Mouse (Mus musculus): ENCODE data around the gene Ece2. TPM values are rescaled to one million over a fixed set of nuclear protein-coding genes. Genes with fewer than 3 reads are reported as not detected.
A peak's percentile ranks its signal among the peaks of the same experiment; 100 is the strongest.

The Ece2 gene
- polyA plus RNA-seq, 1 experiment from 2014 or later, result 19.9 TPM

DNA sequence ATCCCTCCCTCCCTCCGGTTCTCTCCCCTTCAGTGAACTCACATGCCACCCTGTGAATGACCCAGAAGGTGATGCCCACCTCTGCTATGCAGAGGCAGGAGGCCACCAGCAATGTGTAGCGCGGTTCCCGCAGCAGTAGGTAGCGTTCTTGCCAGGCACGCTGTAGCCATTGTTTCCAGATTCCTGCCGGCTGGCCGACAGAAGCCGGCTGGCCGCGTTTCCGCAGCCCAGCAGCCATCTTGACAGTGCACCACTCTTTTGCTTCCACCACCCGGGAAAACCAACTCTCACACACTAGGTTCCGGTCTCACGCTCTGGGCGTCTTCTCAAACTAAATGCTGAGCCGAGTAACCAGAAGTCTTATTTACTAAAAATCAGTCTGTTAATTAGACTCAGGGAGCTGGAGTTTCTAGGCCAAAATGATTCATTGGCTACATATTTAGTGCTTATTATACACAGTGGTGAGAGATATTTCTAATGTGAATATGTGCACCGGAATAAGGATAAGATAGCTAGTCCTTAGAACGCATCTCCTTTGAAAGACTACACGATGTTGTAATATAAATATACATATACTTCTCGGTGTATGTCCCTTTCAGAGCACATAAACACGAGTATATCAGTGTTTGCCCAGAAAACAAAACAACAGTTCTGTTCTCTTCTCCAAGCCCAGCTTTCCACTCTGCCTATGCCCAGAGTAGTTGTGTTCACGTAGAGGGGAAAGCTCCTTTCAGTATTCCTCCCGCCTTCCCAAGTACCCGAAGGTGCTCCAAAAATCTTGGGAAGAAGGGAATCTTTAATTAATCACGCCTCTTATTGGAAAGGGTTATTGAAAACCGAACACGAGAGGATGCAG is 18.9 kb upstream of the Ece2 start:
- Histone ChIP-seq H3K4me1 (peaks cover 29% of the 10 kb centered on the region), H3K9me3 (no peaks in the 10 kb centered on the region), H3K4me3 (peak overlapping the region; percentile 71), H3K9ac (peak overlapping the region; percentile 88), H3K4me2 (peak overlapping the region; percentile 91), H3K27ac (peak overlapping the region; percentile 85), H3K27me3 (replicated peaks) (no peaks in the 10 kb centered on the region), H3K36me3 (replicated peaks) (peaks cover 16% of the 10 kb centered on the region)
- under 1% methylated on average over 28 of the region's 28 CpGs for WGBS
- peak; percentile 79 for ATAC-seq (replicated peaks)

DNA sequence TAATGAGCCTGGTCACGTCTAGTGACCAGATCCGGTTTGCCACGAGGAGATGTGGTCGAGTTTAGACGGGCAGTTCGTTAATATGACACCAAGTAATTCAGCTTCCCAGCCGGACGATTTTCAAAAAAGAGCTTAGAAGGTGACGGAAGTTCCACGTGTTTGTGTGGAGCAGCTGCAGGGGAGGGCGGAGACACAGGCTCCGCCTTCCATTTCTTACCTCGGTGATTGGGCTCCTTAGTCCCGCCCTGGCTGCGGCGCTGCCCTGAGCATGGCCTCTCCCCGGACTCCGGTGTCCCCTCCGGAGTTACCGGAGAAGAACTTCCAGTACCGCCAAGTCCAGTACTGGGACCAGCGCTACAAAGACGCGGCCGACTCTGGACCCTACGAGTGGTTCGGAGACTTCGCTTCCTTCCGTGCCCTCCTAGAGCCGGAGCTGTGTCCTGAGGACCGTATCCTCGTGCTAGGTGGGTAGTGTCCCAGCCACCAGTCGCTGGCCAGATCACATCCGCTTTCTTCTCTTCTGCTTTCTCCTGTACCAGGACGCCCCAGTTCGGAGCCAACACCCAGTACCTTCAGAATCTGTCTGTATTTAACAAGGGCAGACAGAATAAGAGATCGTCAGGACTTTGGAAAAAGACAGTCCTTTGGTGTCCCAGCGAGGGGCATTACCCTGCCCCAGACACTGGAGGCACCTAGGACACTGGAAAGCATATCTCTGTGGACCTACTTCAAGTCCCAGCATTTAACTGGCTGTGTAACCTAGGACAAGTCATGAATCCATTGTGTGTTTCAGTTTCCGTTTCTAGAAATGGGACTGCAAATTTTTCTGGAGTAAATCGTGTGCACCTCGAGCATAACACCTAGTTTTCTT is 18.0 kb upstream of the Ece2 start, which contains the start of the genes Eef1akmt4, Gm49333 and Alg3:
Eef1akmt4 (plus strand) TSS at position 237 of the 871 bp plus-strand sequence.
Gm49333 (plus strand) TSS at position 254 of the 871 bp plus-strand sequence.
Alg3 (minus strand) TSS at position 379 of the 871 bp plus-strand sequence.
- no peaks in the 10 kb centered on the region for H3K9me3 ChIP-seq
- H3K27ac ChIP-seq, result peak within 1 kb of the TSS; percentile 85
- no peaks in the 10 kb centered on the region for H3K27me3 ChIP-seq (replicated peaks)
- peaks cover 29% of the 10 kb centered on the region for H3K4me1 ChIP-seq
- peak; percentile 95 for ATAC-seq (replicated peaks)
- WGBS, result 2% methylated on average over 41 of the region's 41 CpGs
- peaks cover 9% of the 10 kb centered on the region; the same call in 1 of the 2 replicates for H3K36me3 ChIP-seq (replicated peaks)
- peak within 1 kb of the TSS; percentile 91 for H3K4me2 ChIP-seq
- H3K9ac ChIP-seq, result peak within 1 kb of the TSS; percentile 88
- peak within 1 kb of the TSS; percentile 71 for H3K4me3 ChIP-seq

DNA sequence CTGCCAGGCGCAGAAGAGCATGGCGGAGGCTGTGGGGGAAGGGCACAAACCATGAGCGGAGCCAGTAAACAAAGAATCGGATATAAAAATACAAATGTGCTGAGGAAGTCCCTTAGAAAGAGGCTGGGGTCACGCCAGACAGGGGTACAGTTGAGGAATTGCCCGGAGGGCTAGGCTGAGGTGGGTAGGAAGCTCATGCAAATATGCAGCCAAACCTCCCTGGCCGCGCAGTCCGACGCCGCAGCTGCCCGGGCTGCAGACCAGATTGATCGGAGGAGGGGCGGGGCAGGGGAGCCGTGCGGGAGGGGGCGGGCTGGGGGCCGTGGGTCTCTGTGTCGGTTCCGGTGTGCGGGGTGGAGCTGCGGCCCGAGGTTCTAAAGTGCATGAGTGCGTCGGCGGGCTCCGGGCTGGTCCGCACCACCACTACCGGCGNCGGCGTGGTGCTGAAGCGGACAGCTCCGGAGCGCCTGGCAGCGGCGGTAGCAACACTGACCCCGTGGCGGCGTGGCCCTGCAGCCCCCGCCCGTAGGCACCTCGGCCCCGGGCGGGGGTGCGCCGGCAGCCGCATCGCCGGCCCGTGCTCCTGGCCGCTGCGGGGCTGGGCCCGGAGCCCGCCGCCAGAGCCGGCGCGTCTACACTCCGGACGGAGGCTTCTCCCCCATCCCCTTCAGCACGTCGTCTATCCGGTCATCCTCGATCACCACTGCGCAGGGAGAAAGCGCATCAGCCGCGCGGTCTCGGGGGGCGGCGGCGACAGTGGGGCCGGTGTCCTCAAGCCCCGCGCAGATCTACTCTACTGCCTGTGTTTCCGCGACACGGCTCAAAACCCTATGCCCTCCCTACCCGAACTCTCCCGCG is 9.9 kb upstream of the Ece2 start:
- H3K27ac ChIP-seq, result peak overlapping the region; percentile 93
- H3K4me2 ChIP-seq, result peak overlapping the region; percentile 93
- H3K9me3 ChIP-seq, result no peaks in the 10 kb centered on the region
- ATAC-seq (replicated peaks), result peak; percentile 25
- peaks cover 3% of the 10 kb centered on the region; the same call in 1 of the 2 replicates for H3K36me3 ChIP-seq (replicated peaks)
- H3K9ac ChIP-seq, result peak overlapping the region; percentile 87
- peak overlapping the region; percentile 95 for H3K4me3 ChIP-seq
- under 1% methylated on average over 75 of the region's 83 CpGs for WGBS
- H3K4me1 ChIP-seq, result peaks cover 28% of the 10 kb centered on the region
- no peaks in the 10 kb centered on the region for H3K27me3 ChIP-seq (replicated peaks)

- H3K4me1 ChIP-seq, result peaks cover 28% of the 10 kb centered on the region
- peak overlapping the region; percentile 95 for H3K4me3 ChIP-seq
- peak overlapping the region; percentile 93 for H3K27ac ChIP-seq
- peak overlapping the region; percentile 93 for H3K4me2 ChIP-seq
- H3K36me3 ChIP-seq (replicated peaks), result peaks cover 3% of the 10 kb centered on the region; the same call in 1 of the 2 replicates
- H3K9me3 ChIP-seq, result no peaks in the 10 kb centered on the region
- ATAC-seq (replicated peaks), result peak; percentile 2
- H3K9ac ChIP-seq, result peak overlapping the region; percentile 87
- H3K27me3 ChIP-seq (replicated peaks), result no peaks in the 10 kb centered on the region
- 0% methylated on average over 9 of the region's 9 CpGs for WGBS
These were observed 9.3 kb upstream of the Ece2 start for GRCm38 (mm10) chr16:20620399-20620735.

- WGBS, result under 1% methylated on average over 32 of the region's 32 CpGs
- peak overlapping the region; percentile 93 for H3K27ac ChIP-seq
- H3K27me3 ChIP-seq (replicated peaks), result no peaks in the 10 kb centered on the region
- peaks cover 3% of the 10 kb centered on the region; the same call in 1 of the 2 replicates for H3K36me3 ChIP-seq (replicated peaks)
- H3K4me1 ChIP-seq, result peaks cover 28% of the 10 kb centered on the region
- peak; percentile 21 for ATAC-seq (replicated peaks)
- peak overlapping the region; percentile 95 for H3K4me3 ChIP-seq
- peak overlapping the region; percentile 87 for H3K9ac ChIP-seq
- H3K9me3 ChIP-seq, result no peaks in the 10 kb centered on the region
- H3K4me2 ChIP-seq, result peak overlapping the region; percentile 93
These were observed 8.9 kb upstream of the Ece2 start for GRCm38 (mm10) chr16:20620751-20621190.

DNA sequence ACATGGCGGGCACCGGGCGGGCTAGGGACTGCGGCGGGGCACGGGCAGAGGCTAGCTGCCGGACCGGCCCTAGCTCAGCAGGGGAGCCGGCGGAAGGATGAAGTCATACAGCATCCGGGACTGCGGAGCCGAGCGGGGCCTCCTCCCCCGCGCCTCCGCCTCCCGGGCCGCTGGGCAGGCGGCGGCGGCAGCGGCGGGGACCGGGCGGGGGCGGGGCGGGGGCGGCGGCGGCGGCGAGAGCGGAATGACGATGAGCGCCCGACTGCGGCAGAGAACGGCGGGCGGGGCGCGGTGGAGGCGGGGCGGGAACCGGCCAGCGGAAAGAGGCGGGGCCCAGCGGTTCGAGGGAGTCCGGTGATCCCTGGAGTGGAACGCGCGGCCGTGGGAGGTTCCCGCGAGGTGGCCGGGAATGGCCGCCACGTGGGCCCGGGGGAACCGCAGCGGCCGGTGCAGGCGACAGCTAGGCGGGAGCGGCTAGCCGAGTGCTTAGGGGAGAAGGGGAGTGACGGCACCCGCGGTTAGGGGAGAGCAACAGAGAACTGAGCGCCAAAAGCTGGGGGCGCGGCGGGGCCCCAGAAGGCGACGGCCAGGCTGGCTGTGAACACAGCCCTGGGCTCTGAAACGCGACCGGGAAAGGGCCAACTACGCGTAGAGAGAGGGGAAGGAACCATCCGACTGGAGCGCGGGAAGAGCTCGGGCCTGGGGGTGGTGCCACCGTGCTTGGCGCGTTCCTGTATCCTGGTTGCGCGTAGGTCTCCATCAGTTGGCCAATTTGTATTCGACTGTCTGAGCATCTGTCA is 8.2 kb upstream of the Ece2 start, which contains the start of gene Camk2n2:
Camk2n2 (minus strand) TSS at position 97 of the 800 bp plus-strand sequence.
- Histone ChIP-seq H3K4me3 (peak within 1 kb of the TSS; percentile 95), H3K36me3 (replicated peaks) (peaks cover 3% of the 10 kb centered on the region; the same call in 1 of the 2 replicates), H3K4me1 (peaks cover 28% of the 10 kb centered on the region), H3K4me2 (peak within 1 kb of the TSS; percentile 93), H3K9me3 (no peaks in the 10 kb centered on the region), H3K27ac (peak within 1 kb of the TSS; percentile 93), H3K9ac (peak within 1 kb of the TSS; percentile 87), H3K27me3 (replicated peaks) (no peaks in the 10 kb centered on the region)
- WGBS, result 0% methylated on average over 90 of the region's 92 CpGs
- ATAC-seq (replicated peaks), result peak; percentile 59

- Histone ChIP-seq H3K27ac (peak overlapping the region; percentile 93), H3K27me3 (replicated peaks) (no peaks in the 10 kb centered on the region), H3K9me3 (no peaks in the 10 kb centered on the region), H3K4me3 (peak overlapping the region; percentile 95), H3K36me3 (replicated peaks) (no peaks in the 10 kb centered on the region; the same call in 1 of the 2 replicates), H3K9ac (peak overlapping the region; percentile 87), H3K4me1 (peaks cover 28% of the 10 kb centered on the region), H3K4me2 (peak overlapping the region; percentile 93)
- peak; percentile 79 for ATAC-seq (replicated peaks)
- under 1% methylated on average over 36 of the region's 37 CpGs for WGBS
These were observed 7.5 kb upstream of the Ece2 start for GRCm38 (mm10) chr16:20621991-20622685.

DNA sequence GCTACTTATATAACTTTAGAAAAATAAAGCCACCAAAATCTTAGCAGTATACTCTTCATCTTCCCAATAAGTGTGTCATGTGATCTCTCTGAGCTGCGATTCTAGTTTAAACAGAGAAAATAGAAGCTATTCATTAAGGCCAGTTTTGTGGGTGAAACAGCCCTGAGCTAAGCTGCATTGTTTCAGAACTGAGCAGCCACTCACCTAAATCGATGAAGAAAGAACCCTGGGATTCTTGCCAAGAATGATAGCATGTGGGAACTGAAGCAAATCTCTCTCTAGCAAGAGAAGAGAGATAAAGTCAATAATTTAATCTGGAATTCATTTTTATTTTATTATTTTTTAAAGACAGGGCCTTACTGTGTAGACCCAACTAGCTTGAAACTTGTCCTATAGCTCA is 6.4 kb upstream of the Ece2 start:
- no peak overlapping the region for H3K9ac ChIP-seq
- WGBS, result 37% methylated on average over 2 of the region's 2 CpGs
- H3K9me3 ChIP-seq, result no peaks in the 10 kb centered on the region
- H3K4me3 ChIP-seq, result no peak overlapping the region
- peaks cover 27% of the 10 kb centered on the region for H3K4me1 ChIP-seq
- H3K4me2 ChIP-seq, result peak overlapping the region; percentile 93; the same call in 1 of the 2 replicates
- H3K36me3 ChIP-seq (replicated peaks), result no peaks in the 10 kb centered on the region; the same call in 1 of the 2 replicates
- H3K27me3 ChIP-seq (replicated peaks), result 0 out of 2 replicates have a peak, but pooled peaks cover under 1% of the 10 kb centered on the region
- 0 out of 2 replicates have a peak overlapping the region, but pooled peaks have one; percentile 93 for H3K27ac ChIP-seq
- ATAC-seq (replicated peaks), result no peak

- 56% methylated on average over 11 of the region's 11 CpGs for WGBS
- Histone ChIP-seq H3K4me1 (peaks cover 17% of the 10 kb centered on the region), H3K4me2 (peak overlapping the region; percentile 86; the same call in 1 of the 2 replicates), H3K36me3 (replicated peaks) (0 out of 2 replicates have a peak, but pooled peaks cover 8% of the 10 kb centered on the region), H3K27me3 (replicated peaks) (peaks cover 6% of the 10 kb centered on the region; the same call in 1 of the 2 replicates), H3K4me3 (no peak overlapping the region), H3K9ac (no peak overlapping the region), H3K27ac (no peak overlapping the region), H3K9me3 (no peaks in the 10 kb centered on the region)
- no peak for ATAC-seq (replicated peaks)
These were observed 697 bp upstream of the Ece2 start for GRCm38 (mm10) chr16:20628871-20629391.

- no peaks in the 10 kb centered on the region for H3K9me3 ChIP-seq
These were observed 7.8 kb downstream of the Ece2 start for GRCm38 (mm10) chr16:20637410-20637809.

More at GRCm38 (mm10) chr16:20637410-20637809, 7.8 kb downstream of the Ece2 start:
- Histone ChIP-seq H3K27me3 (replicated peaks) (no peaks in the 10 kb centered on the region), H3K27ac (no peak overlapping the region), H3K4me3 (no peak overlapping the region), H3K4me1 (no peaks in the 10 kb centered on the region), H3K36me3 (replicated peaks) (0 out of 2 replicates have a peak, but pooled peaks cover 6% of the 10 kb centered on the region), H3K4me2 (no peak overlapping the region), H3K9ac (no peak overlapping the region)
- no peak for ATAC-seq (replicated peaks)
- WGBS, result 83% methylated on average over 8 of the region's 8 CpGs
